Mouse (Mus musculus) kidney, embryonic 14.5 days (tissue): Measurements from ENCODE around the gene Rtp3. TPM values are rescaled to one million over a fixed set of nuclear protein-coding genes. Genes with fewer than 3 reads are reported as not detected.

Experiments
- ATAC-seq: fragments of 200-750 bp; cut with Nextera tagmentation; 2 replicates; pipeline ENCODE4 v1.8.0; 2017; ENCODE audit warnings: moderate number of reproducible peaks, mild to moderate bottlenecking, moderate TSS enrichment, moderate library complexity; ENCODE audit not compliant: low FRiP score, low TSS enrichment
- H3K27ac ChIP-seq: fragments of 300-500 bp; sonication (generic); 2 replicates; pipeline ENCODE4 v1.5.1; 2014; ENCODE audit warnings: low read depth, mild to moderate bottlenecking, low read length, moderate library complexity, mixed read lengths
- H3K27me3 ChIP-seq: fragments of 300-500 bp; sonication (generic); 2 replicates; pipeline ENCODE4 v1.6.1; 2014; ENCODE audit warnings: mild to moderate bottlenecking, low read length; ENCODE audit not compliant: control insufficient read depth, insufficient read depth
- H3K36me3 ChIP-seq: fragments of 300-500 bp; sonication (generic); 2 replicates; pipeline ENCODE4 v1.6.1; 2014; ENCODE audit warnings: low read length, mixed read lengths; ENCODE audit not compliant: control insufficient read depth, insufficient read depth
- H3K4me1 ChIP-seq: fragments of 300-500 bp; sonication (generic); 2 replicates; pipeline ENCODE4 v1.6.1; 2014; ENCODE audit warnings: low read length, mixed read lengths; ENCODE audit not compliant: control insufficient read depth, insufficient read depth
- H3K4me2 ChIP-seq: fragments of 300-500 bp; sonication (generic); replicated peaks from 2 replicates; pipeline ENCODE4 v1.6.1; 2014; ENCODE audit warnings: low read depth, mild to moderate bottlenecking, low read length
- H3K4me3 ChIP-seq: fragments of 300-500 bp; sonication (generic); 2 replicates; pipeline ENCODE4 v1.5.1; 2014; ENCODE audit warnings: mild to moderate bottlenecking, low read length
- H3K9ac ChIP-seq: fragments of 300-500 bp; sonication (generic); 2 replicates; pipeline ENCODE4 v1.6.1; 2014; ENCODE audit warnings: low read depth, mild to moderate bottlenecking, low read length, moderate library complexity
- H3K9me3 ChIP-seq: fragments of 300-500 bp; sonication (generic); 2 replicates; pipeline ENCODE4 v1.6.1; 2016; ENCODE audit warnings: low read length; ENCODE audit not compliant: control insufficient read depth
- WGBS: fragments of 180-500 bp; shearing (Covaris S2); extraction: QIAGEN DNeasy Blood & Tissue Kit; methylation state at CpG from one replicate; pipeline ENCODE4 v1.1.7; 2014; 5-methylcytosine and 5-hydroxymethylcytosine counted together
- polyA plus RNA-seq: library from polyadenylated mRNA; unstranded; fragments of >200 nt; fragmentation: Nextera tagmentation; extraction: Ambion mirVana; gene quantifications from 2 replicates; pipeline ENCODE4 v1.2.1, GENCODE M21; 2014

Rtp3 gene
- polyA plus RNA-seq, 1 experiment from 2014 or later: 0.32 TPM

DNA sequence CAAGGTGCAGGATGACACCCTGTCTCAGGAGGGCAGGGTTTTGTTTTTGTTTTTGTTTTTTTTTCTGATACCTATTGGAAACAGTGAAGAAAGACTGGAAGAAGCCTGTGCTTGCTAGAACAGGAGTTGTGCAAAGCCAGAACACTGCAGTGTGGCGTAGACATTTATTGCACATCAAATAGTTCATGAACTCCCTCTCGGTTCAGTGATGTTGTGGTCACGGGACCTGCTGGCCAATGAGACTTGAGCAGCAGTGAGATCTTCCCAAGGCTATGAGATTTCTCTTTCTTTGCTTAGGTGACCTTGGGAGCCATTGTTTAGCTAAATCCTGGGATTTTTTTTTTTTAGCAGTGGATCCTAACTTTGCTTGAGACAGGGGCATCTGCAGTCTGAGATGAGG lies 2.3 kb downstream of the Rtp3 start:
- H3K9ac ChIP-seq: no peak overlapping the region
- no peaks in the 10 kb centered on the region for H3K36me3 ChIP-seq
- no peaks in the 10 kb centered on the region for H3K9me3 ChIP-seq
- H3K4me2 ChIP-seq: no peak overlapping the region
- H3K27ac ChIP-seq: no peak overlapping the region
- no peak overlapping the region for H3K4me3 ChIP-seq
- 61% methylated on average over 3 of the region's 3 CpGs for WGBS
- ATAC-seq: no peak
- H3K27me3 ChIP-seq: no peaks in the 10 kb centered on the region
- no peaks in the 10 kb centered on the region for H3K4me1 ChIP-seq

DNA sequence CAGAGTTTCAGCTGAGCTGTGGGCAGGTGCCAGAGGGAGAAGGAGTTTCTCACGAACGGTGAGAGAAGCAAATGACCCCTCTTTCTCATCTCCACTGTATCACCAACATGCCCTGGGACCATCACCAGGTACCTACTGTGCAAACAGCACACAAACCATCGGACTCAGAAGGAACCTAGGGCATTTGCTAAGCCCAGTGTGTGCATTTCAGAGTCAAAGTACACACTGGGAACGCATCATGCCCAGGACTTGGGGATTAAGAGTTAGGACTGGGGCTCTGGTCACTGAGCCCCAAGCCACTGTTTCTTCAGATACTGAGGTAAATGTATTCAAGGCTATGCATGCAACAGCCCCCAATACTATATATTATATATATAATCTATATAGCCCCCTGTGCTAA lies 3.1 kb downstream of the Rtp3 start:
- no peaks in the 10 kb centered on the region for H3K4me1 ChIP-seq
- no peak overlapping the region for H3K9ac ChIP-seq
- H3K4me2 ChIP-seq: no peak overlapping the region
- no peak overlapping the region for H3K27ac ChIP-seq
- H3K36me3 ChIP-seq: no peaks in the 10 kb centered on the region
- no peak overlapping the region for H3K4me3 ChIP-seq
- ATAC-seq: no peak
- 79% methylated on average over 4 of the region's 4 CpGs for WGBS
- H3K27me3 ChIP-seq: no peaks in the 10 kb centered on the region
- no peaks in the 10 kb centered on the region for H3K9me3 ChIP-seq

DNA sequence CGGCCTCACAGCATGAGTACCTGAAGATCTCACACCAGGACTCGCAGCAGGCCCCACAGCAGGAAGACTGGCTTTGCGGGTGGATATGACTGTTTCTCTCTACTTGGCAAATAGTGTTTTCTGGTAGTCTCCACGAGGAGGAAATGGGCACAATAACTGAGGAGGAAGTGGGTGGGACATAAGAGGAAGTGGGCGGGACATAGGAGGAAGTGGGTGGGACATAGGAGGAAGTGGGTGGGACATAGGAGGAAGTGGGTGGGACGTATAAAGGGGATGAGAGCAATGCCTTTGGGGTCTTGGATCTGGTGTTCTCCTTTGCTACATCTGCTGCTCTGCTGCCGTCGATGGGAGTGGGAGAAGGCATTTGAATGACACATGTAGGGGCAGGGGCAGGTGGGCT lies 4.4 kb downstream of the Rtp3 start:
- H3K4me1 ChIP-seq: no peaks in the 10 kb centered on the region
- H3K9ac ChIP-seq: no peak overlapping the region
- no peaks in the 10 kb centered on the region for H3K36me3 ChIP-seq
- no peaks in the 10 kb centered on the region for H3K27me3 ChIP-seq
- ATAC-seq: no peak
- no peak overlapping the region for H3K4me2 ChIP-seq
- no peaks in the 10 kb centered on the region for H3K9me3 ChIP-seq
- no peak overlapping the region for H3K4me3 ChIP-seq
- WGBS: 88% methylated on average over 8 of the region's 8 CpGs
- no peak overlapping the region for H3K27ac ChIP-seq

DNA sequence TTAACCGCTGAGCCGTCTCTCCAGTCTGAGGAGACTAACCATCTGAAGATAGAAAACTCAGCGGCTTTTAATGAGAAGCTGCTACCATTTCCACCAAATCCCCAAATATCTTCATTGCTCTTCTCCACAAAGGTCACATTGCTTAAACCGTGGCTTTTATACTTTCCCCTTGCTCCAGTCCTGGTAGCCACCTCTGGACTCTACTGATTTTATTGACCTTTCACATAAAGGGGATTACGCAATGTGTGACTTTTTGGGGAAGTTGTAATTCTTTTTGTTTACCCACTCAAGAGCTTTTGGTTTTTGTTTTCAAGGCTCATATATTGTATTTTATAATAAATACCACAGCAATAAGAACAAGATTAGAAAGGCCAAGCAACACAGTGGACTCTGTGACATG lies 4.8 kb downstream of the Rtp3 start:
- 95% methylated on average over 5 of the region's 5 CpGs for WGBS
- H3K9ac ChIP-seq: no peak overlapping the region
- ATAC-seq: no peak
- no peaks in the 10 kb centered on the region for H3K36me3 ChIP-seq
- H3K4me2 ChIP-seq: no peak overlapping the region
- no peaks in the 10 kb centered on the region for H3K27me3 ChIP-seq
- H3K4me1 ChIP-seq: no peaks in the 10 kb centered on the region
- no peak overlapping the region for H3K27ac ChIP-seq
- no peaks in the 10 kb centered on the region for H3K9me3 ChIP-seq
- H3K4me3 ChIP-seq: no peak overlapping the region

DNA sequence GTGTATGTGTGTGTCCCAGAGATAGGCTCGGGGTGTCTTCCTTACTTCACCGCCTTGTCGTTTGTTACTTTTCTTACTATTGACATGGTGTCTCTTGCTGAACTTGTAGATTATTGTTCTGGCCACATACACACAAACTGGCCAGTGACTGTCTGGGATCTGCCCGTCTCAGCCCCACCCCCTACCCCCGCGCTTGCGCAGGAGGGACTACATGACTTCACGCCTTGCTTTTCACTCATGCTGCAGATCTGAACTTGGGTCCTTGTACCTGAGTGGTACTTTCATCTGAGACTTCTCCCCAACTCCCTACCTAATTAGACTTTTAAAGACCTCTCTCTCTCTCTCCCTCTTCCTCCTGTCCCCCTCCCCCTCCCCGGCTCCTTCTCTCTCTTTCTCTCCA lies 6.3 kb downstream of the Rtp3 start:
- WGBS: 94% methylated on average over 9 of the region's 9 CpGs
- no peak overlapping the region for H3K4me2 ChIP-seq
- H3K9ac ChIP-seq: no peak overlapping the region
- no peaks in the 10 kb centered on the region for H3K27me3 ChIP-seq
- no peak overlapping the region for H3K27ac ChIP-seq
- no peaks in the 10 kb centered on the region for H3K4me1 ChIP-seq
- H3K36me3 ChIP-seq: no peaks in the 10 kb centered on the region
- ATAC-seq: no peak
- no peak overlapping the region for H3K4me3 ChIP-seq
- no peaks in the 10 kb centered on the region for H3K9me3 ChIP-seq

DNA sequence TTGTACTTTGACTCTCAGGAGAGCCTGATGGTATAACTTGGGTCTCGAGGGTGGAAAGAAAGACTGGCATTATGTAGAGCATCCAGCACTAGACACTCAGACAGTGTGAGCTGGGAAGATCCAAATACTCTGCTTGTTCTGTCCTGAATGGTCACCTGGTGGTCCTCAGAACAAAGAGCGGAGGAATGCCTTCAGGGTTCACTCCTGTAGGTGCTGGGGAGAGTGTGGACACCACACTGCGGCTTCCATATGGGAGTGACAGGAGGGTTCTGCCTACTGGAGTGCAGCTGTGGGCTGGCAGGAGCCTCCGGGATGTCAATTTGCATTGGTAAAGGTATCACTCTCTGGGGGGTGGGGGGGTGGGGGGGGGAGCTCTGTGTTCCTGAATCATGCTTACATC lies 8.0 kb downstream of the Rtp3 start:
- H3K4me2 ChIP-seq: no peak overlapping the region
- H3K27ac ChIP-seq: no peak overlapping the region
- WGBS: 70% methylated on average over 4 of the region's 4 CpGs
- ATAC-seq: no peak
- H3K4me1 ChIP-seq: no peaks in the 10 kb centered on the region
- H3K36me3 ChIP-seq: no peaks in the 10 kb centered on the region
- no peak overlapping the region for H3K4me3 ChIP-seq
- no peak overlapping the region for H3K9ac ChIP-seq
- H3K9me3 ChIP-seq: no peaks in the 10 kb centered on the region
- no peaks in the 10 kb centered on the region for H3K27me3 ChIP-seq

DNA sequence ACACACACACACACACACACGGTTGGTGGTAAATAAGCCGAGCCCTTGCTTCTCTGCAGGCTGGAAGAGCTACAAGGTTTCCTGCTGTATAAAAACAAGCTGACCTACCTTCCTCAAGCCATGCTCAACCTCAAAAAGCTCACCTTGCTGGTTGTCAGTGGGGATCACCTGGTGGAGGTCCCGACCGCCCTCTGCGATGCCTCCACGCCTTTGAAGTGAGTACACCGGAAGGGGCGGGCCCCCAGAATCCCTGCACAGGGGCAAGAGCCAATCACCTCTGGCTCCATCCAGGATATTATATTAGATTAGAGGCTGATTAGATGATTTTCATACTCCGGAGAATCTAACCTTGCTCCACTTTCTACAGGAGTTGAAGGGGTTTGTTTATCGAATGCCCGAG lies 11.0 kb downstream of the Rtp3 start:
- Histone ChIP-seq H3K27ac (no peak overlapping the region), H3K4me3 (no peak overlapping the region), H3K27me3 (no peaks in the 10 kb centered on the region), H3K9ac (no peak overlapping the region), H3K9me3 (no peaks in the 10 kb centered on the region), H3K4me2 (no peak overlapping the region), H3K36me3 (no peaks in the 10 kb centered on the region), H3K4me1 (no peaks in the 10 kb centered on the region)
- WGBS: 93% methylated on average over 11 of the region's 11 CpGs
- no peak for ATAC-seq

DNA sequence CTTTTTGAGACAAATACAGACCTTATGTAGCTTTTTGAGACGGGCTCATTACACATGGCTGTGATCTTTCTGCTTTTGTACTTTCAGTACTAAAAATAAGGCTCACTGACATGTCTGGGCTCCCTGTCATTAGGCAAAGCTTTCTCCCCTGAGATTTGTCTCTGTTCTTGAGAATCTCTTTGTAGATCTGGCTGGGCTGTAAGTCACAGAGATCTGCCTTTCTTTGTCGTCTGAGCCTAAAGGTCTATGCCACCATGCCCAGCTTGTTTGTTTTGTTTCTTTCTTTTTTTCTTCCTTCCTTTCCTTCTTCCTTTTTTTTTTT lies 24.5 kb downstream of the Rtp3 start:
- no peak for ATAC-seq
- no peaks in the 10 kb centered on the region for H3K27me3 ChIP-seq
- H3K4me3 ChIP-seq: no peak overlapping the region
- H3K27ac ChIP-seq: no peak overlapping the region
- H3K36me3 ChIP-seq: no peaks in the 10 kb centered on the region
- no peaks in the 10 kb centered on the region for H3K4me1 ChIP-seq
- no peaks in the 10 kb centered on the region for H3K9me3 ChIP-seq
- WGBS: 60% methylated on average over 2 of the region's 2 CpGs
- H3K4me2 ChIP-seq: no peak overlapping the region
- no peak overlapping the region for H3K9ac ChIP-seq

DNA sequence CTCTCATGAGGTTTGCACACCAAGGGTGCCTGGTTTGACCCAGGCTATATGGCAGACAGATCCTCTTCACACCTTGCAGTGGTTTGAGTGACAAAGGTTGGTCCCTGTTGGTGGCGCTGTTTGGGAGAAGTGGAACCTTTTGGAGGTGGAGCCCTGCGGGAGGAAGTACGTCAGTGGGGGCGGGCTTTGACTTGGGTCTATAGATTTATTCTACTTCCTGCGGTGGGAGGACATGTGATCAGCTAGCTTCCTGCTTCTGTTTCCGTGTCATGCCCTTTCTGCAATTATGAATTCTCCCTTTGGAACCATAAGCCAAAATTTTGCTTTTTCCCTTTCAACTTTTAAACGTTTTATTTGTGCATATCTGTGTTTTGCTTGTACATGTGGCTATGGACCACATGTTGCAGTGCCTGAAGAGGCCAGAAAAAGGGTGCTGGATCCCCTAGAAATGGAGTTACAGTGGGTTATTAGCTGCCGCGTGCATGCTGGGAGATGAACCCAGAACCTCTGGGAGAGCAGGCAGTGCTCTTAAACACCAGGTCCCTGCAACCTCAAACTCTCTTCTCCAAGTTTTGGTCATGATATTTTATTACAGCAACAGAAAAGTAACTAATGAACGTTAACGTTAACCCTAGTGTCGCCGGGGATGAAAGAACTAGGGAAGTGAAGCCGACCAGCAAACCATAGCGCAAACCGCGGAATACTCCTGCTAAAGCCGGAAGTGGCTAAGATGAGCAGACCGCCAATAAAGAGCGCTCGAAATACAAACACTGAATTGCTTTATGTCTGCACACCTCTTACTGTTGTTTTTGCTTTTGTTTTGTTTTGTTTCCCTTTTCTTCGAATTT lies 25.1 kb downstream of the Rtp3 start:
- no peaks in the 10 kb centered on the region for H3K27me3 ChIP-seq
- no peaks in the 10 kb centered on the region for H3K36me3 ChIP-seq
- no peak overlapping the region for H3K9ac ChIP-seq
- H3K4me1 ChIP-seq: no peaks in the 10 kb centered on the region
- H3K27ac ChIP-seq: no peak overlapping the region
- no peaks in the 10 kb centered on the region for H3K9me3 ChIP-seq
- no peak overlapping the region for H3K4me3 ChIP-seq
- 90% methylated on average over 22 of the region's 22 CpGs for WGBS
- no peak for ATAC-seq
- H3K4me2 ChIP-seq: no peak overlapping the region
